Mouse (Mus musculus) kidney, adult 2 months (tissue): ENCODE results near the gene Plekha7.

ENCODE experiments used
- CTCF ChIP-seq: fragments of 200-500 bp; conservative IDR thresholded peaks from 2 replicates; pipeline ENCODE4 v1.5.1; 2011; ENCODE audit warnings: low read depth, mild to moderate bottlenecking, control low read depth, low read length, moderate library complexity, mixed read lengths; ENCODE audit not compliant: insufficient read depth, insufficient read length
- POLR2A ChIP-seq: fragments of 200-500 bp; IDR thresholded peaks from one replicate; pipeline ENCODE4 v1.6.1; 2011; ENCODE audit warnings: low read depth, low read length, control low read depth

GRCm38 (mm10) chr7:116329858-116330257 lies 21.7 kb upstream of the Plekha7 start:
- no peak for TF ChIP-seq POLR2A
- TF ChIP-seq CTCF, result no peak
